Mouse (Mus musculus): ENCODE results near the gene Cdh16. TPM values are rescaled to one million over a fixed set of nuclear protein-coding genes. Genes with fewer than 3 reads are reported as not detected.

Gene Cdh16
- total RNA-seq, 2 experiments from 2014 or later = not detected

- no peak for DNase-seq
Measured at GRCm38 (mm10) chr8:104576820-104577219, 47.4 kb downstream of the Cdh16 start.

- peak; percentile 71 for DNase-seq
Measured at GRCm38 (mm10) chr8:104570436-104571343, 53.5 kb downstream of the Cdh16 start.

GRCm38 (mm10) chr8:104569559-104569958, 54.6 kb downstream of the Cdh16 start:
- peak; percentile 18 for DNase-seq

- DNase-seq = no peak
Measured at GRCm38 (mm10) chr8:104565457-104565798, 58.8 kb downstream of the Cdh16 start.

GRCm38 (mm10) chr8:104564633-104565456, 59.4 kb downstream of the Cdh16 start:
- peak; percentile 74 for DNase-seq

GRCm38 (mm10) chr8:104560731-104561130, 63.5 kb downstream of the Cdh16 start:
- DNase-seq = no peak

- no peak for DNase-seq
Measured at GRCm38 (mm10) chr8:104557226-104557625, 67.0 kb downstream of the Cdh16 start.

GRCm38 (mm10) chr8:104555191-104555590, 69.0 kb downstream of the Cdh16 start:
- no peak for DNase-seq

Other genes with a start within 250 kb of the Cdh16 start
- gene Cmtm4, start 228.6 kb downstream of the Cdh16 start, total RNA-seq (2021) = 1 to 10 TPM; 3.7 to 4.1 TPM
- gene Dync1li2, start 181.3 kb downstream of the Cdh16 start, total RNA-seq (2021) = 100 to 1,000 TPM in 1 of 2 experiments, 10 to 100 TPM in 1; 63.2 to 101 TPM
- under 1 TPM in 1 of 2 experiments, not detected in 1; 0.10 TPM for gene Terb1, start 114.5 kb downstream of the Cdh16 start, total RNA-seq (2021)
- 10 to 100 TPM; 19.7 to 22.8 TPM for gene Nae1, start 89.8 kb downstream of the Cdh16 start, total RNA-seq (2021)
- gene Car7, start 89.7 kb downstream of the Cdh16 start, total RNA-seq (2021) = 1 to 10 TPM; 1.0 to 1.2 TPM
- gene Pdp2, start 32.9 kb downstream of the Cdh16 start, total RNA-seq (2021) = 1 to 10 TPM; 2.8 to 2.9 TPM
- 1 to 10 TPM; 3.8 to 6.2 TPM for gene Rrad, start 6.9 kb upstream of the Cdh16 start, total RNA-seq (2021)
- gene Ciao2b, start 17.6 kb upstream of the Cdh16 start, total RNA-seq (2021) = 10 to 100 TPM; 27.3 to 33.1 TPM
- gene Ces2a, start 109.6 kb upstream of the Cdh16 start, total RNA-seq (2021) = not detected
- gene Ces2b, start 207.2 kb upstream of the Cdh16 start, total RNA-seq (2021) = not detected
- gene Ces2c, start 222.7 kb upstream of the Cdh16 start, total RNA-seq (2021) = under 1 TPM; 0.29 to 0.84 TPM